Comparison of ENCODE assay signal across 10 mouse cellular contexts in the genomic region with DNA sequence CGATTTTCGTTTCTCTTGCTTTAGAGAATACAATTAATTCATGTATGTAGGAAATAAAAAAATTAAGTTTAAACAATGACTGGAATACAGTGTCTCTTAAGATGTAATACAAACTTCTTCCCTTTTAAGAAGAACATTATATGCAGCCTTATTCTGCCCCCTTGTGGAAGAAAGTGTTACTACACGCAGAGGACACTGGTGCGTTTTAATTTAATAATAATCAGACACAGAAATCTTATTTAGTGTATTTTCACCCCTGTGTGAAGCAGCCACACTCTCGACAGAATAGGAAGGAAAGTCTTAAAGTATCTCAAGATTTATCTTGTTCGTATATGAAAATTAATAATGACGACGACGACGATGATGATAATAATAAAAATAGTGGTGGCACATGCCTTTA. TPM values are rescaled to one million over a fixed set of nuclear protein-coding genes. Genes with fewer than 3 reads are reported as not detected.
DNase-seq lines count a peak whose midpoint lies in the region; ATAC-seq and TF ChIP-seq lines count a peak whose summit lies in the region.
"Had no signal": no experiment of that assay in that cellular context is flagged by ENCODE, and none has a peak within 500 bp of the region (broad histone marks: within the 10 kb centered on the region; RNA-seq: fewer than 3 reads in every experiment).

No protein-coding gene starts in this region.

- H3K27ac ChIP-seq in liver, adult 2 months (replicated peaks; ENCODE audit: insufficient read depth, low read depth, low read length) = no peak overlapping the region
- no peak overlapping the region for H3K27ac ChIP-seq in liver, embryonic 11.5 days (ENCODE audit: low read depth, low read length)
- H3K27ac ChIP-seq in lung, embryonic 14.5 days (ENCODE audit: low read depth) = no peak overlapping the region
- H3K27ac ChIP-seq in stomach, postnatal 0 days (replicated peaks) = no peak overlapping the region
- H3K27ac ChIP-seq: hindbrain, embryonic 15.5 days had no signal

- H3K4me1 ChIP-seq in liver, adult 2 months (ENCODE audit: control insufficient read depth, insufficient read depth, low read length) = no peaks in the 10 kb centered on the region; the same call in none of the 2 replicates
- peaks cover 18% of the 10 kb centered on the region for H3K4me1 ChIP-seq in liver, embryonic 11.5 days (replicated peaks; ENCODE audit: control insufficient read depth, insufficient read depth, low read length)
- H3K4me1 ChIP-seq in lung, embryonic 14.5 days (ENCODE audit: insufficient read depth) = no peaks in the 10 kb centered on the region
- no peaks in the 10 kb centered on the region for H3K4me1 ChIP-seq in stomach, postnatal 0 days (replicated peaks; ENCODE audit: control insufficient read depth, insufficient read depth)

- peak; percentile 59 for TF ChIP-seq CTCF in liver, adult 2 months (IDR thresholded peaks at IDR 0.05; ENCODE audit: low read depth, low read length)
- TF ChIP-seq CTCF in lung, embryonic 14.5 days (IDR thresholded peaks at IDR 0.05; ENCODE audit: low read depth) = peak; percentile 86
- peak; percentile 88 for TF ChIP-seq CTCF in stomach, postnatal 0 days (IDR thresholded peaks at IDR 0.05; ENCODE audit: low read depth)

- 27% methylated on average over 10 of the region's 10 CpGs for WGBS in liver, adult 2 months
- 26% methylated on average over 10 of the region's 10 CpGs for WGBS in liver, embryonic 11.5 days
- 30% methylated on average over 10 of the region's 10 CpGs for WGBS in lung, embryonic 14.5 days
- WGBS in stomach, postnatal 0 days = 28% methylated on average over 10 of the region's 10 CpGs

- H3K4me3 ChIP-seq in liver, adult 2 months (ENCODE audit: insufficient read depth, low read depth, low read length) = no peak overlapping the region
- no peak overlapping the region for H3K4me3 ChIP-seq in liver, embryonic 11.5 days (ENCODE audit: low read depth, low read length)
- no peak overlapping the region for H3K4me3 ChIP-seq in lung, embryonic 14.5 days (ENCODE audit: low read depth, low read length)
- no peak overlapping the region for H3K4me3 ChIP-seq in stomach, postnatal 0 days (ENCODE audit: low read depth, low read length)
- H3K4me3 ChIP-seq: hindbrain, embryonic 15.5 days had no signal

- H3K27me3 ChIP-seq in liver, adult 2 months (ENCODE audit: control insufficient read depth, insufficient read depth, low read length) = no peaks in the 10 kb centered on the region
- H3K27me3 ChIP-seq in liver, embryonic 11.5 days (replicated peaks; ENCODE audit: control insufficient read depth, insufficient read depth, low read length) = no peaks in the 10 kb centered on the region
- no peaks in the 10 kb centered on the region for H3K27me3 ChIP-seq in lung, embryonic 14.5 days (ENCODE audit: insufficient read depth, low read length)
- no peaks in the 10 kb centered on the region for H3K27me3 ChIP-seq in stomach, postnatal 0 days (ENCODE audit: control insufficient read depth, insufficient read depth, low read length)
- H3K27me3 ChIP-seq: hindbrain, embryonic 15.5 days had no signal

- no peaks in the 10 kb centered on the region for H3K79me2 ChIP-seq in liver, adult 2 months (ENCODE audit: control insufficient read depth, insufficient read depth, low read length)

- no peak overlapping the region for H3K9ac ChIP-seq in liver, adult 2 months (ENCODE audit: low read depth, low read length)
- H3K9ac ChIP-seq in liver, embryonic 11.5 days (ENCODE audit: low read depth, low read length) = no peak overlapping the region
- no peak overlapping the region for H3K9ac ChIP-seq in lung, embryonic 14.5 days
- no peak overlapping the region for H3K9ac ChIP-seq in stomach, postnatal 0 days (ENCODE audit: low read length)
- H3K9ac ChIP-seq: hindbrain, embryonic 15.5 days had no signal

- no peak for TF ChIP-seq EP300 in stomach, postnatal 0 days (optimal IDR thresholded peaks at IDR 0.05)

- no peaks in the 10 kb centered on the region for H3K36me3 ChIP-seq in liver, adult 2 months (ENCODE audit: control insufficient read depth, insufficient read depth, low read length)
- H3K36me3 ChIP-seq in liver, embryonic 11.5 days (ENCODE audit: control insufficient read depth, insufficient read depth, low read length) = no peaks in the 10 kb centered on the region
- H3K36me3 ChIP-seq in lung, embryonic 14.5 days (ENCODE audit: insufficient read depth) = no peaks in the 10 kb centered on the region
- no peaks in the 10 kb centered on the region for H3K36me3 ChIP-seq in stomach, postnatal 0 days (ENCODE audit: control insufficient read depth, insufficient read depth, low read length)
- H3K36me3 ChIP-seq: hindbrain, embryonic 15.5 days had no signal

- no peak for ATAC-seq in cerebellum, adult (ENCODE audit: insufficient number of reproducible peaks, low FRiP score, low TSS enrichment)
- ATAC-seq in liver, embryonic 11.5 days (replicated peaks; ENCODE audit: low FRiP score) = no peak
- no peak for ATAC-seq in lung, embryonic 14.5 days (ENCODE audit: insufficient read depth)
- no peak for ATAC-seq in stomach, postnatal 0 days (ENCODE audit: low FRiP score, low TSS enrichment)

- no peak overlapping the region for H3K4me2 ChIP-seq in liver, embryonic 11.5 days
- H3K4me2 ChIP-seq in lung, embryonic 14.5 days = no peak overlapping the region
- no peak overlapping the region for H3K4me2 ChIP-seq in stomach, postnatal 0 days (replicated peaks; ENCODE audit: low read depth)
- H3K4me2 ChIP-seq: hindbrain, embryonic 15.5 days had no signal

- DNase-seq in cerebellum, adult 18-20 months = peak; percentile 52 to 72
- peak; percentile 62 for DNase-seq in liver, adult 2 months (ENCODE audit: extremely low read depth, low read depth, low spot score)
- DNase-seq in liver, embryonic 11.5 days (ENCODE audit: low spot score) = no peak
- DNase-seq in brain, adult 2 months (ENCODE audit: low read depth, low spot score) = peak; percentile 84
- peak; percentile 76 for DNase-seq in forelimb bud, embryonic 11.5 days (ENCODE audit: low read depth, low spot score)
- DNase-seq in lung, embryonic 14.5 days = peak; percentile 95
- peak; percentile 50 for DNase-seq in stomach, postnatal 0 days (ENCODE audit: low spot score)

- no peak for TF ChIP-seq POLR2A in liver, adult 2 months (IDR thresholded peaks at IDR 0.05; ENCODE audit: extremely low read depth, insufficient read depth, low read length)

- no peaks in the 10 kb centered on the region for H3K9me3 ChIP-seq in liver, embryonic 11.5 days (ENCODE audit: control insufficient read depth, low read length)
- H3K9me3 ChIP-seq in lung, embryonic 14.5 days (ENCODE audit: low read depth, low read length) = no peaks in the 10 kb centered on the region
- no peaks in the 10 kb centered on the region for H3K9me3 ChIP-seq in stomach, postnatal 0 days (ENCODE audit: control insufficient read depth, low read length)
- H3K9me3 ChIP-seq: hindbrain, embryonic 15.5 days had no signal

RNA-seq across cellular contexts. Expression of a gene that starts 45.1 kb away (rescaled TPM):
- not detected in 2 replicates for total RNA-seq in liver, adult 2 months (2014; rRNA removed)
- not detected in 2 replicates for polyA plus RNA-seq in liver, adult 2 months (2012; rRNA removed)
- polyA plus RNA-seq in liver, embryonic 11.5 days (2014; fragmentation: Nextera tagmentation; extraction: Ambion mirVana) = not detected in 2 replicates
- not detected in 2 replicates for polyA plus RNA-seq in lung, embryonic 14.5 days (2014; fragmentation: Nextera tagmentation; extraction: Ambion mirVana)
- 0.04 TPM in 1 of 2 replicates, not detected in the other for polyA plus RNA-seq in stomach, postnatal 0 days (2015; fragmentation: Nextera tagmentation; extraction: Ambion mirVana)
- polyA plus RNA-seq: hindbrain, embryonic 15.5 days; neural tube, embryonic 14.5 days had no signal
